Mouse (Mus musculus): ENCODE data around the gene Gabrd. TPM values are rescaled to one million over a fixed set of nuclear protein-coding genes. Genes with fewer than 3 reads are reported as not detected.

The Gabrd gene
- polyA plus RNA-seq, 1 experiment from 2014 or later = 0.46 TPM

DNA sequence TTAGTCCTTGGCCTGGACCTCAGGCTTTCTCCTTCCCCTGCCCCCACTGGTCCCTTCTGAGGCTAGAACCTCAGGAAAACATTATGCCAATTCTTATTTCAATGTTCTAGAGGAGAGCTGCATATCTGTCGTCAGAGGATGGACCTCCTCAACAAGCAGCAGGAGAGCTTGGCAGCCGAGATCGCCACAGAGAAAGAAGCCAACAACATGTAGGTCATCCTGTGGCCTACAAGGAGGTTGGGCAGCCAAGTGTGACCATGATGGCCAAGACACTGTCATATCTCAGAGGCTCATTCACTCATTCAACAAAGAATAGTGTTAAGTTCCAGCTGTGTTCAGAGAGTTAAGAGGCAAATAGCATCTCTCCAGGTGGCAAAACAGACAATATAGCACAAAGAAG, 22.2 kb upstream of the Gabrd start:
- Histone ChIP-seq H3K27me3 (replicated peaks; ENCODE audit: control insufficient read depth, insufficient read depth, low read length) (no peaks in the 10 kb centered on the region), H3K4me1 (ENCODE audit: control insufficient read depth, insufficient read depth, low read depth, low read length) (no peaks in the 10 kb centered on the region), H3K27ac (ENCODE audit: low read depth, low read length) (no peak overlapping the region), H3K9me3 (ENCODE audit: control insufficient read depth, low read length) (no peaks in the 10 kb centered on the region), H3K9ac (ENCODE audit: low read depth, low read length) (no peak overlapping the region), H3K4me2 (ENCODE audit: low read length) (no peak overlapping the region), H3K4me3 (ENCODE audit: low read length) (no peak overlapping the region), H3K36me3 (ENCODE audit: control insufficient read depth, insufficient read depth, low read length) (no peaks in the 10 kb centered on the region)
- WGBS = 78% methylated on average over 3 of the region's 3 CpGs
- ATAC-seq = no peak

DNA sequence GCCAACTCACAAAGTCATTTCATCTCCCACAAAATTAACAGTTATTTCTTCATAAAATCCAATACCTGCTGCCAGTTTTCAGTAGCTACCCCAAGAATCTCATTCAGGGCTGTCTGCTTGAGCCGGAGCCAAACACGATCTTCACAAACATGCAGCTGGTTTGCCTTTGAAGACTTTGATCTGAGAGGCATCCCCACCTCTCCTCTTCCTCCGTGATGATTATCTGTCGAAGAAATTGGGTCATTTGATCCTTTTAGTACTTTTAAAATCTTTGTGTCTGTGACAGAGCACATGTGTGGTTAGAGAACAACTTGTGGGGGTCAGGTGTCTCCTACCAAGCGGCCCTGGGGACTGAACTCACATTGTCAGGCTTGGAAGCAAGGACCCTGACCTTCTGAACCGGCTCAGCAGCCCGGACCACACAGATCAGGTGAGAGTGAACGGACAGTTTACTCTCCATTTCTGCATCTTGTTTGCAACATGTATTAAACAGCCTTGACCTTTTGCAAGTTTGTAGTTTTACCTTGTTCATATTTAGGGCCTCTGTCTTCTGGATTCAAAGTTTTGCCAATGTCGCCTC, 16.8 kb upstream of the Gabrd start:
- Histone ChIP-seq H3K9me3 (ENCODE audit: control insufficient read depth, low read length) (no peaks in the 10 kb centered on the region), H3K27me3 (replicated peaks; ENCODE audit: control insufficient read depth, insufficient read depth, low read length) (no peaks in the 10 kb centered on the region), H3K4me1 (ENCODE audit: control insufficient read depth, insufficient read depth, low read depth, low read length) (0 out of 2 replicates have a peak, but pooled peaks cover 5% of the 10 kb centered on the region), H3K36me3 (ENCODE audit: control insufficient read depth, insufficient read depth, low read length) (no peaks in the 10 kb centered on the region), H3K4me3 (ENCODE audit: low read length) (no peak overlapping the region), H3K9ac (ENCODE audit: low read depth, low read length) (no peak overlapping the region), H3K27ac (ENCODE audit: low read depth, low read length) (no peak overlapping the region), H3K4me2 (ENCODE audit: low read length) (no peak overlapping the region)
- no peak for ATAC-seq
- WGBS = 90% methylated on average over 9 of the region's 9 CpGs

- no peak overlapping the region for H3K4me3 ChIP-seq (ENCODE audit: low read length)
- ATAC-seq = no peak
- no peak overlapping the region for H3K4me2 ChIP-seq (ENCODE audit: low read length)
- no peak overlapping the region for H3K9ac ChIP-seq (ENCODE audit: low read depth, low read length)
- no peaks in the 10 kb centered on the region for H3K36me3 ChIP-seq (ENCODE audit: control insufficient read depth, insufficient read depth, low read length)
- H3K4me1 ChIP-seq (ENCODE audit: control insufficient read depth, insufficient read depth, low read depth, low read length) = peaks cover 6% of the 10 kb centered on the region; the same call in 1 of the 2 replicates
- no peaks in the 10 kb centered on the region for H3K9me3 ChIP-seq (ENCODE audit: control insufficient read depth, low read length)
- H3K27ac ChIP-seq (ENCODE audit: low read depth, low read length) = no peak overlapping the region
- 92% methylated on average over 11 of the region's 11 CpGs for WGBS
- no peaks in the 10 kb centered on the region for H3K27me3 ChIP-seq (replicated peaks; ENCODE audit: control insufficient read depth, insufficient read depth, low read length)
Measured at GRCm38 (mm10) chr4:155413641-155414335, 15.9 kb upstream of the Gabrd start.

DNA sequence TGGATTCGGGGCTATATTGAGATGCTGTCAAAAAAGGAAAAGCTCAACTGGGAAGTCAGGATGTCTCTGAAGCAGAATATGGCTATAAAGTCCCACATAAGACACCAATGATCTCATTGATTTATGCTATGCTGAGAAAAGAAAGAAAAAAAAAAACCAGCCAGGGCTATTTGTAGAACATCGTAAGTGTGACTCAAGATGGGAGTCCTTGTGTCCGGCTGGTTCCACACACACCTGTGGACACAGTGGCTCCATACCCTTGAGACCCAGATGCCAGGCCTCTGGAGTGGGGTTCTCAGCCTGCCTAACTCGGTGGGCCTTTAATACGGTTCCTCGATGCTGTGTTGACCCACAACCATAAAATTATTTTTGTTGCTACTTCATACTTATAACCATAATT, 14.2 kb upstream of the Gabrd start:
- 91% methylated on average over 6 of the region's 6 CpGs for WGBS
- no peak overlapping the region for H3K4me3 ChIP-seq (ENCODE audit: low read length)

DNA sequence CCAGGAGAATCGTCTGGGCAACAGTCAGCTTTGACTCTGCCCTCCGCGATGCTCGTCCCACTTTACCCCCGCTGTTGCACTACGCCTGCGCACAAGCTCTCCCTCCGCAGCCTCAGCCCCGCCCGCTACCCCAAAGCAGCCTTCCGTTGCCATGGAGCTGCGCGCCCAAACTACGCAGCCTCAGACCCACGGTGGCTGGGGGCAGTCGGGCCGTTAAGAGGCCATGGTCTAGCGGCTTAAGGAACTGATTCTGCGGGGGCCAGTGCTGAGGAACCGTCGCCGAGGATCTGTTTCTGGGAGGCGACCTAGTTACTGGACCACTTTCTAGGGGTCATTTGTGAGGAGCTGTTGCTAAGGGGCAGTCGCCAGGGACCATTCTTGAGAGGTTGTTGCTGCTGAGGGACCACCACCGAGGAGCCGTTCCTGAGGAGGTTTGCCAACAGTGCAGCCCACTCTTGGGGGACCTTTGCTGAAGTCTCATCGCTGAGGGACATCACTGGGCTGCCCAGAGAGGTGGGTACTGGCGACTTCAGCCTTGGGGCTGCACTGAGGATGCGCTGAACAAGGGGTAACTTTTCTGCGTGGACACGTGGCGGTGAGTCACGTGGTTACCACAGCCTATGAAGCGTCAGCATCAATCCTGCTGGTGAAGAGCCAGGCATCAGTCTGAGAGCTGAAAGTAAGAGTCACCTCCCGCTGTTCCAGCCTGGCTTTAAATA, 11.3 kb upstream of the Gabrd start, which contains the start of gene Cfap74:
Cfap74 (plus strand) TSS at position 133 of the 719 bp plus-strand sequence.
- H3K36me3 ChIP-seq (ENCODE audit: control insufficient read depth, insufficient read depth, low read length) = no peaks in the 10 kb centered on the region
- H3K4me1 ChIP-seq (ENCODE audit: control insufficient read depth, insufficient read depth, low read depth, low read length) = peaks cover 10% of the 10 kb centered on the region
- H3K9me3 ChIP-seq (ENCODE audit: control insufficient read depth, low read length) = no peaks in the 10 kb centered on the region
- peak within 1 kb of the TSS; percentile 63 for H3K9ac ChIP-seq (ENCODE audit: low read depth, low read length)
- ATAC-seq = peak; percentile 99
- no peaks in the 10 kb centered on the region for H3K27me3 ChIP-seq (replicated peaks; ENCODE audit: control insufficient read depth, insufficient read depth, low read length)
- peak within 1 kb of the TSS; percentile 88 for H3K4me2 ChIP-seq (ENCODE audit: low read length)
- WGBS = under 1% methylated on average over 35 of the region's 35 CpGs
- H3K4me3 ChIP-seq (ENCODE audit: low read length) = peak within 1 kb of the TSS; percentile 68
- peak within 1 kb of the TSS; percentile 66 for H3K27ac ChIP-seq (ENCODE audit: low read depth, low read length)

More for the DNA sequence above, 14.2 kb upstream of the Gabrd start:
- no peak overlapping the region for H3K9ac ChIP-seq (ENCODE audit: low read depth, low read length)
- H3K4me1 ChIP-seq (ENCODE audit: control insufficient read depth, insufficient read depth, low read depth, low read length) = peaks cover 10% of the 10 kb centered on the region
- no peak overlapping the region for H3K4me2 ChIP-seq (ENCODE audit: low read length)
- no peaks in the 10 kb centered on the region for H3K27me3 ChIP-seq (replicated peaks; ENCODE audit: control insufficient read depth, insufficient read depth, low read length)
- no peak for ATAC-seq
- H3K9me3 ChIP-seq (ENCODE audit: control insufficient read depth, low read length) = no peaks in the 10 kb centered on the region
- no peaks in the 10 kb centered on the region for H3K36me3 ChIP-seq (ENCODE audit: control insufficient read depth, insufficient read depth, low read length)
- H3K27ac ChIP-seq (ENCODE audit: low read depth, low read length) = no peak overlapping the region

GRCm38 (mm10) chr4:155408695-155409057, 10.8 kb upstream of the Gabrd start:
- Histone ChIP-seq H3K4me3 (ENCODE audit: low read length) (peak overlapping the region; percentile 68), H3K9ac (ENCODE audit: low read depth, low read length) (peak overlapping the region; percentile 36), H3K4me2 (ENCODE audit: low read length) (peak overlapping the region; percentile 88), H3K4me1 (ENCODE audit: control insufficient read depth, insufficient read depth, low read depth, low read length) (peaks cover 10% of the 10 kb centered on the region), H3K27ac (ENCODE audit: low read depth, low read length) (no peak overlapping the region), H3K27me3 (replicated peaks; ENCODE audit: control insufficient read depth, insufficient read depth, low read length) (no peaks in the 10 kb centered on the region), H3K36me3 (ENCODE audit: control insufficient read depth, insufficient read depth, low read length) (no peaks in the 10 kb centered on the region), H3K9me3 (ENCODE audit: control insufficient read depth, low read length) (no peaks in the 10 kb centered on the region)
- ATAC-seq = peak; percentile 72
- 3% methylated on average over 8 of the region's 8 CpGs for WGBS

DNA sequence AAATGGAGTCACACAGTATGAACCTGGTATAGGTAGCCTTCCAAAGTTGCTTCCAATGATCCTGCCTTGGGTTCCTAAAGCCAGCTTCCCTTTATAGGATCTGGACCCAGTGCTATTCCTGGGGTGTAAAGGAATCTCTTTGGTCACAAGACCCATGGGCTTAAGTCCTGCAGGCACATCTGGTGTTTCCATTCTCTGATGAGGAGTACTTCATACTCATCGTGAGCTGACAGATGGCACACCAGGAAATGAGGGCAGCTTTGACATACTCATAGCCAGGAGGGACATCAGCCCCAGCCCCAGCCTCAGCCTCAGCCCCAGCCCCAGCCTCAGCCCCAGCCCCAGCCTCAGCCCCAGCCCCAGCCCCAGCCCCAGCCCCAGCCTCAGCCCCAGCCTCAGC, 4.6 kb upstream of the Gabrd start:
- Histone ChIP-seq H3K9ac (ENCODE audit: low read depth, low read length) (no peak overlapping the region), H3K4me2 (ENCODE audit: low read length) (no peak overlapping the region), H3K27me3 (replicated peaks; ENCODE audit: control insufficient read depth, insufficient read depth, low read length) (peaks cover 16% of the 10 kb centered on the region), H3K9me3 (ENCODE audit: control insufficient read depth, low read length) (no peaks in the 10 kb centered on the region), H3K36me3 (ENCODE audit: control insufficient read depth, insufficient read depth, low read length) (no peaks in the 10 kb centered on the region), H3K4me3 (ENCODE audit: low read length) (no peak overlapping the region), H3K4me1 (ENCODE audit: control insufficient read depth, insufficient read depth, low read depth, low read length) (peaks cover 6% of the 10 kb centered on the region; the same call in 1 of the 2 replicates), H3K27ac (ENCODE audit: low read depth, low read length) (no peak overlapping the region)
- no peak for ATAC-seq
- WGBS = 61% methylated on average over 1 of the region's 1 CpGs

DNA sequence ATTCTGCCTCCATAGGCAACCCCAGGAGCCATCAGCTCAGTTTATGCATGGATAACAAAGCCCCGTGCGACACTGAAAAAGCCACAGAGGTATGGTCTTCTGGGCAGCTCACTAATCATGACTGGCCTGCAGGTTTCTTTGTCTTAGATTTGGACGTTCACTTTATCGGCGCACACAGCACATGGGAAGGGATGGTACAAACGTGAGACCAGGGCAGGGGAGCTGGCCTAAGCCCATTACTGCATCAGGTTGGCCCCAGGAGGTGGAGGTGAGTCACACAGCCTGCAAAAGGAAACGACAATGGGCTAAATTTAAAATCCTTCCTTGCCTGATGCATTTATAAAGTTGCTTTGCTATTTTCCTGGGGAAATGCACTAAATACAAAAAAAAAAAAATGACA, 3.2 kb upstream of the Gabrd start:
- Histone ChIP-seq H3K4me2 (ENCODE audit: low read length) (no peak overlapping the region), H3K9ac (ENCODE audit: low read depth, low read length) (no peak overlapping the region), H3K36me3 (ENCODE audit: control insufficient read depth, insufficient read depth, low read length) (no peaks in the 10 kb centered on the region), H3K4me3 (ENCODE audit: low read length) (no peak overlapping the region), H3K9me3 (ENCODE audit: control insufficient read depth, low read length) (no peaks in the 10 kb centered on the region), H3K27ac (ENCODE audit: low read depth, low read length) (no peak overlapping the region), H3K4me1 (ENCODE audit: control insufficient read depth, insufficient read depth, low read depth, low read length) (peaks cover 7% of the 10 kb centered on the region; the same call in 1 of the 2 replicates), H3K27me3 (replicated peaks; ENCODE audit: control insufficient read depth, insufficient read depth, low read length) (peaks cover 28% of the 10 kb centered on the region)
- WGBS = 78% methylated on average over 7 of the region's 7 CpGs
- ATAC-seq = no peak

- Histone ChIP-seq H3K4me2 (ENCODE audit: low read length) (peak overlapping the region; percentile 87), H3K36me3 (ENCODE audit: control insufficient read depth, insufficient read depth, low read length) (no peaks in the 10 kb centered on the region), H3K27ac (ENCODE audit: low read depth, low read length) (no peak overlapping the region), H3K27me3 (replicated peaks; ENCODE audit: control insufficient read depth, insufficient read depth, low read length) (peaks cover 32% of the 10 kb centered on the region), H3K4me3 (ENCODE audit: low read length) (peak overlapping the region; percentile 50), H3K9me3 (ENCODE audit: control insufficient read depth, low read length) (no peaks in the 10 kb centered on the region), H3K9ac (ENCODE audit: low read depth, low read length) (peak overlapping the region; percentile 57; the same call in 1 of the 2 replicates), H3K4me1 (ENCODE audit: control insufficient read depth, insufficient read depth, low read depth, low read length) (peaks cover 7% of the 10 kb centered on the region; the same call in 1 of the 2 replicates)
- ATAC-seq = no peak
- WGBS = 4% methylated on average over 8 of the region's 9 CpGs
Measured at GRCm38 (mm10) chr4:155398222-155398540, 269 bp upstream of the Gabrd start.

Data from hindbrain, embryonic 16.5 days (tissue).